Mouse (Mus musculus): ENCODE results near the gene Gm20388. TPM values are rescaled to one million over a fixed set of nuclear protein-coding genes. Genes with fewer than 3 reads are reported as not detected.

The Gm20388 gene
- polyA plus RNA-seq, 1 experiment = 23.9 TPM

DNA sequence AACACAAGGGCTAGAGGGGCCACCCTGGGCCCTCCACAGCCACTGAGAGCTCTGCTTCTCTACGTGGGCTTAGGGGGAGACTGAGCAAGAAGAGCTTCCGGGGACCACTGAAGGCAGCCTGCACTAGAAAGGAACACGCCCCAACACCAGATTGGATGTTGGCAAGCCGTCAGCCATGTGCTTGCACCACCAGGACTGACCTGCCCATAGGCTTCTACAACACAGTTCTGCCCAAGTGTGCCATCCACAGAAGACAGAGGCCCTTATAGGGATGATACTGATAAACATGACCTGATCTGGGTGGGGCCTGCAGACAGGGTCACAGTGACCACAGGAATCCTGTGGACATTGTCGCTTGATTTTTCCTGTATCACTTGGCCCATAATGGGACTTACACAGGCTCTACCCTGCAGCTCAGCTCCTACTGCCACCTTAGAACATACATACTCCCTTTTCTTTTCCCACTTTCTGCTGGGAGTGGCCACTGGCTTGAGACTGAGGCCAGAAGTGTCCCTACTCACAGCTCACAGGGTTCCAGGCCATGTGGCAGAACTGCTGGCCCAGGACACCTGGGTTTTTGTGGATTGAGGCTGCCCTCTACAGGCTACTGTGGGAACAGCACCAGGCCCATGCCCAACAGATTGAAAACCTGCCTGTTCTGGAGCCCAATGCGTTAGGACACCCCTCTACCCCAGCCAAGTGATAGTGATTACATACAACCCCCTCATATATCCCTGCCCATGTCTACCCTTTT lies 2422.3 kb downstream of the Gm20388 start:
- no peak overlapping the region for H3K4me3 ChIP-seq (ENCODE audit: insufficient read depth, low read length)
- no peak overlapping the region for H3K27ac ChIP-seq (ENCODE audit: insufficient read depth, low read length)
- TF ChIP-seq CTCF (IDR thresholded peaks at IDR 0.05; ENCODE audit: extremely low read depth, insufficient read depth, low read length) (peak; percentile 98), POLR2A (IDR thresholded peaks at IDR 0.05; ENCODE audit: extremely low read depth, insufficient read depth, low read length) (no peak)
- no peaks in the 10 kb centered on the region for H3K4me1 ChIP-seq (ENCODE audit: control insufficient read depth, insufficient read depth, low read length)

DNA sequence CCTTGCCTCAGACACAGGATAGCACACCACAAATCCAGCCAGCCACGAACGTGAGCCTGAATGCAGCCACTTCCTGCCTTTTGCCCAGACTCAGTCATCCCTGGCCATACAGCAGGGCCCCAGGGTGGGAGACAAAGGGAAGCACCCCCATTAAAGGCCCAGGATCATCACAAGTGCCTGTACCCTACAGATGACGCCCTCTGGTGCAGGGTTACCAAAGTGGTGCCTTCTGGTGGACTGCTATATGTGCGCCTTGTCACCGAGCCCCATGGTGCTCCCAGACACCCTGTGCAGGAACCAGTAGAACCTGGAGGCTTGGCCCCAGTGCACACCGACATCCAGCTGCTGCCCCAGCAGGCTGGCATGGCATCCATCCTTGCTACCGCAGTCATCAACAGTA lies 2422.9 kb downstream of the Gm20388 start:
- Histone ChIP-seq H3K27ac (ENCODE audit: insufficient read depth, low read length) (no peak overlapping the region), H3K4me3 (ENCODE audit: insufficient read depth, low read length) (no peak overlapping the region), H3K4me1 (ENCODE audit: control insufficient read depth, insufficient read depth, low read length) (no peaks in the 10 kb centered on the region)
- TF ChIP-seq POLR2A (IDR thresholded peaks at IDR 0.05; ENCODE audit: extremely low read depth, insufficient read depth, low read length) (no peak), CTCF (IDR thresholded peaks at IDR 0.05; ENCODE audit: extremely low read depth, insufficient read depth, low read length) (no peak)

DNA sequence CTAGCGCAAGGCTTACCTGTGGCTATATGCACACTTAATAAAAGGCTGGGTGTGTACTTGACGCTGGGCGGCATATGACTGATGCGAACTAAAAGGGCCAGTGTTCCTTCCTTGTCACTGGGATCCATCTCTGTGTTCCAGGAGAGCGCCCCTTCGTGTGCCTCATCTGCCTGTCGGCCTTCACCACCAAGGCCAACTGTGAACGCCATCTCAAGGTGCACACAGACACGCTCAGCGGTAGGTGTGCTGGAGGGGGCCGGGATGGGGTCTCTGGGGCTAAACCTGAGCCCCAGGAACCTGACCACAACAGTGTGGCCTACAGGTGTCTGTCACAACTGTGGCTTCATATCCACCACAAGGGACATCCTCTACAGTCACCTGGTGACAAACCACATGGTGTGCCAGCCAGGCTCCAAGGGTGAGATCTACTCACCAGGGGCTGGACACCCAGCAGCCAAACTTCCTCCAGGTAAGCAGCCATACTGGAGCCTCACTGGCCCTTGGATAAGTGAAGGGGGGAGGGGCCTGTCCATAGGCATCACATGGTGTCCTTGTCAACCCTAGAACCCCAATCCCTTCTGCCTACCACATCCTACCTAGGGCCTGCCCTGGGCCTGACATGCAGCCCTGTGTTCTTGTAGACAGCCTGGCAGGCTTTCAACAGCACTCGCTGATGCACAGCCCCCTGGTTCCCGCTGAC lies 2424.3 kb downstream of the Gm20388 start:
- H3K4me3 ChIP-seq (ENCODE audit: insufficient read depth, low read length) = no peak overlapping the region
- no peaks in the 10 kb centered on the region for H3K4me1 ChIP-seq (ENCODE audit: control insufficient read depth, insufficient read depth, low read length)
- no peak overlapping the region for H3K27ac ChIP-seq (ENCODE audit: insufficient read depth, low read length)
- TF ChIP-seq POLR2A (IDR thresholded peaks at IDR 0.05; ENCODE audit: extremely low read depth, insufficient read depth, low read length) (no peak), CTCF (IDR thresholded peaks at IDR 0.05; ENCODE audit: extremely low read depth, insufficient read depth, low read length) (no peak)

- no peak overlapping the region for H3K27ac ChIP-seq (ENCODE audit: insufficient read depth, low read length)
- TF ChIP-seq POLR2A (IDR thresholded peaks at IDR 0.05; ENCODE audit: extremely low read depth, insufficient read depth, low read length) (no peak), CTCF (IDR thresholded peaks at IDR 0.05; ENCODE audit: extremely low read depth, insufficient read depth, low read length) (no peak)
Measured at GRCm38 (mm10) chr8:122335638-122336250, 2425.1 kb downstream of the Gm20388 start.

DNA sequence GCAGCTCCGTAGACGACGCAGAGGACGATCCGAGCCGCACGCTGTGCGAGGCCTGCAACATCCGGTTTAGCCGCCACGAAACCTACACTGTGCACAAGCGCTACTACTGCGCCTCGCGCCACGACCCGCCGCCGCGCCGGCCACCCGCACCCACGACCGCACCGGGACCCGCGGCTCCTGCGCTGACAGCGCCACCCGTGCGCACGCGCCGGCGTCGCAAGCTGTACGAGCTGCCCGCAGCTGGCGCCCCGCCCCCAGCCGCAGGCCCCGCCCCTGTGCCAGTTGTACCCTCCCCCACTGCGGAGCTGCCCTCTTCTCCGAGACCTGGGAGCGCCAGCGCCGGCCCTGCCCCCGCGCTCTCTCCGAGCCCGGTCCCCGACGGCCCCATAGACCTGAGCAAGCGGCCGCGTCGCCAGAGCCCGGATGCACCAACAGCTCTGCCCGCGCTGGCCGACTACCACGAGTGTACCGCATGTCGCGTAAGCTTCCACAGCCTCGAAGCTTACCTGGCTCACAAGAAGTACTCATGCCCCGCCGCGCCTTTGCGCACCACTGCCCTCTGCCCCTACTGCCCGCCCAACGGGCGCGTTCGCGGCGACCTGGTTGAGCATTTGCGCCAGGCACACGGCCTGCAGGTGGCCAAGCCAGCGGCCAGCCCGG lies 2425.7 kb downstream of the Gm20388 start:
- peak overlapping the region; percentile 37 for H3K4me3 ChIP-seq (ENCODE audit: insufficient read depth, low read length)
- no peak overlapping the region for H3K27ac ChIP-seq (ENCODE audit: insufficient read depth, low read length)
- TF ChIP-seq CTCF (IDR thresholded peaks at IDR 0.05; ENCODE audit: extremely low read depth, insufficient read depth, low read length) = no peak
- TF ChIP-seq POLR2A (IDR thresholded peaks at IDR 0.05; ENCODE audit: extremely low read depth, insufficient read depth, low read length) = no peak
- H3K4me1 ChIP-seq (ENCODE audit: control insufficient read depth, insufficient read depth, low read length) = no peaks in the 10 kb centered on the region

More at GRCm38 (mm10) chr8:122335638-122336250, 2425.1 kb downstream of the Gm20388 start:
- Histone ChIP-seq H3K4me3 (ENCODE audit: insufficient read depth, low read length) (peak overlapping the region; percentile 37), H3K4me1 (ENCODE audit: control insufficient read depth, insufficient read depth, low read length) (no peaks in the 10 kb centered on the region)

DNA sequence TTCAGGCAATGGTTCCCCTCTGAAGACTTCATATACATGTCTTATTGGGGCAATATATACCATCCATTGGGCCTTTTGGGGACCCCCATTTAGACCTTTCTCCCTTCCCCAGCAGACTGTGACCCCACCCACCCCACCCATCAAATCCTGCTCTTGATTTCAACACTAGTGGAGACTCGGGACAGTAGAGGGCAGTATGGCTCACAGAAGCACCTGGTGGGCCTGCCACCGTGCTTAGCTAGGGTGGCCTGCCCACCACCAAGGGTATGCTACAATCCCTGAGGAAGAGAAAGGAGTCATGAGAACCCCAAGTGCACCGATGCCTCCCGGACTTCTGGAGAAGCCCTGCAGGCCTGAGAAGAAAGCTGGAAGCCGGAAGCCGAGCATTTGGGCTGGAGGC lies 2428.2 kb downstream of the Gm20388 start:
- no peak overlapping the region for H3K27ac ChIP-seq (ENCODE audit: insufficient read depth, low read length)
- no peak overlapping the region for H3K4me3 ChIP-seq (ENCODE audit: insufficient read depth, low read length)
- TF ChIP-seq POLR2A (IDR thresholded peaks at IDR 0.05; ENCODE audit: extremely low read depth, insufficient read depth, low read length) = no peak
- peak; percentile 36 for TF ChIP-seq CTCF (IDR thresholded peaks at IDR 0.05; ENCODE audit: extremely low read depth, insufficient read depth, low read length)
- peaks cover 4% of the 10 kb centered on the region for H3K4me1 ChIP-seq (ENCODE audit: control insufficient read depth, insufficient read depth, low read length)

DNA sequence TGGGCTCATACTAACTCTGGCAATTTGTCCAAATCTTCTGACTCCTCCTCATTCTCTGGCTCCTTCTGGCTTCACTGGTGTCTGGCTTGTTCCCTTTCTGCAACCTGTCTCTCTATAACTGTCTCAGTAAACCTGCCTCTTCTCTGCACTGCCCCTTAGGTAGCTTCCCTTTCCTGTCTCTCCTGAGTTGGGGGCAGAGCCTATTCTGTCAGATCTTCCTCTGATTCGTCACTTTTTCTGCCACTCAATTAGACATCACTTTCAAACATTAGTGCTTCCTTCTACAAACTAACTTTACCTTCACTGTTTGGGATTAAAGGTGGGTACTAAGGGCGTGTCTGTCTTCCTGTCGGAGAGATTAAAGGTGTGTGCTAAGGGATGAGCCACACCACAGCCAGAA lies 2430.1 kb downstream of the Gm20388 start:
- Histone ChIP-seq H3K4me3 (ENCODE audit: insufficient read depth, low read length) (no peak overlapping the region), H3K4me1 (ENCODE audit: control insufficient read depth, insufficient read depth, low read length) (peaks cover 7% of the 10 kb centered on the region), H3K27ac (ENCODE audit: insufficient read depth, low read length) (no peak overlapping the region)
- TF ChIP-seq CTCF (IDR thresholded peaks at IDR 0.05; ENCODE audit: extremely low read depth, insufficient read depth, low read length) = no peak
- TF ChIP-seq POLR2A (IDR thresholded peaks at IDR 0.05; ENCODE audit: extremely low read depth, insufficient read depth, low read length) = no peak

- Histone ChIP-seq H3K4me3 (ENCODE audit: insufficient read depth, low read length) (no peak overlapping the region), H3K27ac (ENCODE audit: insufficient read depth, low read length) (no peak overlapping the region), H3K4me1 (ENCODE audit: control insufficient read depth, insufficient read depth, low read length) (peaks cover 7% of the 10 kb centered on the region)
- TF ChIP-seq CTCF (IDR thresholded peaks at IDR 0.05; ENCODE audit: extremely low read depth, insufficient read depth, low read length) = no peak
- TF ChIP-seq POLR2A (IDR thresholded peaks at IDR 0.05; ENCODE audit: extremely low read depth, insufficient read depth, low read length) = no peak
Measured at GRCm38 (mm10) chr8:122341790-122342189, 2431.1 kb downstream of the Gm20388 start.

- no peak overlapping the region for H3K4me3 ChIP-seq (ENCODE audit: insufficient read depth, low read length)
- peaks cover 7% of the 10 kb centered on the region for H3K4me1 ChIP-seq (ENCODE audit: control insufficient read depth, insufficient read depth, low read length)
- H3K27ac ChIP-seq (ENCODE audit: insufficient read depth, low read length) = no peak overlapping the region
- TF ChIP-seq CTCF (IDR thresholded peaks at IDR 0.05; ENCODE audit: extremely low read depth, insufficient read depth, low read length) (no peak), POLR2A (IDR thresholded peaks at IDR 0.05; ENCODE audit: extremely low read depth, insufficient read depth, low read length) (no peak)
Measured at GRCm38 (mm10) chr8:122342362-122342761, 2431.7 kb downstream of the Gm20388 start.

Data from cortical plate, adult 2 months (tissue).